Mouse (Mus musculus) adipocyte (in vitro differentiated cells): ENCODE measurements around the gene Olfr24.
"Not testable (repeated sequence)": the region's sequence is repeated elsewhere in the genome, so short reads cannot be mapped to it uniquely, and the experiment has no call there.

Source experiments
- DNase-seq: peaks from one replicate; pipeline ENCODE4 v3.0.0-alpha.2; 2016; ENCODE audit warnings: low spot score

Olfr24 gene

GRCm38 (mm10) chr9:18763896-18764295, at the start of gene Olfr24:
TSS of gene Olfr24 (minus strand) at chr9:18763996.
- no peak for DNase-seq

DNA sequence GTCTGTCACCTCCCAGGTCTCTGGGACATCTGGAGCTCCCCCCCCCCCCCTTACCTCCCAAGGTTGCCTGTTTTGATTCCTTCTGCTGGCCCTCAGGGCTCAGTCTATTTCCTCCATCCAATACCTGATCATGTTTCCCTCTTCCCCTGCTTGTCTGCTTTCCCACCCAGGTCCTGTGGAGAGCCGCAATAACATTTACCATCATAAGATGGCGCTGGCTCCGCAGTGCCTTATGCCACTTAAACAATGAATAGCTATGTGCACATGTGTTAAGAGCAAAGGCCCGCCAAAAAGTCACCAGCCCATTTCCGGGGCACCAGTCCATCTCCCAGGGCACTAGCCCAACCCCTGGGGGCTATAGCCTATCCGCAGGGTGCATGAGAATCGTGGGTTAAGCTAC, 21.5 kb upstream of the Olfr24 start:
- DNase-seq: no peak

- DNase-seq: no peak
Measured at GRCm38 (mm10) chr9:18779476-18779875, 15.7 kb upstream of the Olfr24 start.

GRCm38 (mm10) chr9:18778981-18779380, 15.2 kb upstream of the Olfr24 start:
- no peak for DNase-seq

GRCm38 (mm10) chr9:18755595-18755994, 8.2 kb downstream of the Olfr24 start:
- no peak for DNase-seq

- DNase-seq: peak; percentile 40
Measured at GRCm38 (mm10) chr9:18744639-18745038, 19.2 kb downstream of the Olfr24 start.

- DNase-seq: not testable (repeated sequence)
Measured at GRCm38 (mm10) chr9:18734177-18734576, 29.6 kb downstream of the Olfr24 start.

- DNase-seq: no peak
Measured at GRCm38 (mm10) chr9:18722712-18723099, 41.1 kb downstream of the Olfr24 start.

GRCm38 (mm10) chr9:18721931-18722711, 41.7 kb downstream of the Olfr24 start:
- no peak for DNase-seq

DNA sequence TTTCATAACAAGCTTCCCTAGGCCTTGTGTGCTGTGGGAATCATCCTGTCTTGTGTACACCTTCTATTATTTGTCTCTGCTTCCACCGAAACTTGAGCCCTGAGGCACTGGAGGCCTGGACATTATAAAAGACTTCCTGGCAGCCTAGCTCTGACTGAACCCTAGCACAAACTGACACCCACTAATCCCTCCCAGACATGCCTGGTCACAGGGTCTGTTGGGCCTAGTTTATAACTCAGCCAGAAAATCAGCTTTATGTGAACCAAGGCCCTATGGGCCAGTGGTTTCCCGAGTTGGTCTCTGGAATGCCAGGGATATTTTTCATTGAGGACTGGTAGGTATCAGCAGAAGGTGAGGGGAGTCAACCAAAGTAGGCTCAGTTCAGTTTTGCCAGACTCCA, 42.8 kb downstream of the Olfr24 start:
- no peak for DNase-seq

DNA sequence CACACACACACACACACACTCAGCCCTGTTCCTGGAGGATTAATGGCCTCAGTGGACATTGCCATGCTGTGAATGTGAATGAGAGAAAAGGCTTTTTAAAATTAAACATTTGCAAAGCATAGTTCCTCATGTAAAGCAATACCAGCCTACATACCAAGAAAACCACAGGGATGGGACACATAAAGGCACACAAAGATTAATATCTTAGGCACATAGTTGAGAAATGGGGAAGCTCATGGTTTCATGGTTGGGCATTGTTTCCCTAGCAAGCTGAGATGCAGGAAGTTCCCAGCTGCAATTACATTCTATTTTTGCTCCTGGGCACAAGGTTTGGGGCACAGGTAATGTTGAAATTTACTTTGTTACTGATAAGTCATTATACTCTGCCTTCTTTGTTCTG, 58.2 kb downstream of the Olfr24 start:
- no peak for DNase-seq
